In genomic region chr14:8214299-8215207, GRCm38 (mm10) we compare ENCODE assay signal across 8 mouse cellular contexts. TPM values are rescaled to one million over a fixed set of nuclear protein-coding genes. Genes with fewer than 3 reads are reported as not detected.
A peak's percentile ranks its signal among the peaks of the same experiment; 100 is the strongest.
DNase-seq lines count a peak whose midpoint lies in the region; ATAC-seq and TF ChIP-seq lines count a peak whose summit lies in the region.

No protein-coding gene starts in this region.

- peak; percentile 75 for DNase-seq in ZHBTc4 (ENCODE audit: low read depth, low spot score)
- peak; percentile 81 for DNase-seq in cerebellum, adult 8-10 months
- DNase-seq in forebrain, postnatal 0 days = peak; percentile 52
- peak; percentile 81 to 82 for DNase-seq in left cerebral cortex, adult 2 months (ENCODE audit: extremely low spot score in 1 of 2, low spot score in 2 of 2)
- peak; percentile 80 for DNase-seq in right cerebral cortex, postnatal 4 days

- H3K4me2 ChIP-seq in forebrain, postnatal 0 days (ENCODE audit: low read depth) = peak overlapping the region; percentile 79
- peak overlapping the region; percentile 68 for H3K4me2 ChIP-seq in hindbrain, embryonic 12.5 days (replicated peaks)

- H3K4me1 ChIP-seq in forebrain, postnatal 0 days (ENCODE audit: insufficient read depth) = peaks cover 6% of the 10 kb centered on the region; the same call in 1 of the 2 replicates
- H3K4me1 ChIP-seq in hindbrain, embryonic 12.5 days = peaks cover 25% of the 10 kb centered on the region

- H3K79me2 ChIP-seq in macrophage (ENCODE audit: inconsistent target) = peaks cover 47% of the 10 kb centered on the region; the same call in 1 of the 2 replicates

- H3K9me3 ChIP-seq in forebrain, postnatal 0 days (ENCODE audit: low read length) = no peaks in the 10 kb centered on the region
- no peaks in the 10 kb centered on the region for H3K9me3 ChIP-seq in hindbrain, embryonic 12.5 days (replicated peaks)

- no peaks in the 10 kb centered on the region for H3K27me3 ChIP-seq in forebrain, postnatal 0 days (ENCODE audit: insufficient read depth, low read length)
- H3K27me3 ChIP-seq in hindbrain, embryonic 12.5 days = peaks cover 25% of the 10 kb centered on the region

- H3K27ac ChIP-seq in forebrain, postnatal 0 days (ENCODE audit: low read depth, low read length) = peak overlapping the region; percentile 92
- peak overlapping the region; percentile 84 for H3K27ac ChIP-seq in hindbrain, embryonic 12.5 days
- peak overlapping the region; percentile 96 for H3K27ac ChIP-seq in left cerebral cortex, adult 2 months
- 0 out of 2 replicates have a peak overlapping the region, but pooled peaks have one; percentile 28 for H3K27ac ChIP-seq in macrophage

- H3K9ac ChIP-seq in forebrain, postnatal 0 days = peak overlapping the region; percentile 81
- peak overlapping the region; percentile 85 for H3K9ac ChIP-seq in hindbrain, embryonic 12.5 days

- intact Hi-C loops in left cerebral cortex, adult 2 months (cut with DNase I) = loop anchor here (1.0 to 2.0 kb wide), 3 partner anchors 42 to 132 kb away; partner anchors contain the start of gene Pdhb

- H3K4me3 ChIP-seq in forebrain, postnatal 0 days (ENCODE audit: low read depth, low read length) = peak overlapping the region; percentile 82
- H3K4me3 ChIP-seq in hindbrain, embryonic 12.5 days = peak overlapping the region; percentile 65
- peak overlapping the region; percentile 92 for H3K4me3 ChIP-seq in left cerebral cortex, adult 2 months
- peak overlapping the region; percentile 80 for H3K4me3 ChIP-seq in macrophage (ENCODE audit: inconsistent target)

- peak; percentile 81 for ATAC-seq in forebrain, postnatal 0 days
- ATAC-seq in hindbrain, embryonic 12.5 days (ENCODE audit: low FRiP score) = peak; percentile 90
- ATAC-seq in monocyte, adult 5-6 weeks (replicated peaks; ENCODE audit: insufficient number of reproducible peaks, low FRiP score, low TSS enrichment, poor library complexity, severe bottlenecking) = no peak

- no peaks in the 10 kb centered on the region for H3K36me3 ChIP-seq in forebrain, postnatal 0 days (ENCODE audit: insufficient read depth)
- no peaks in the 10 kb centered on the region for H3K36me3 ChIP-seq in hindbrain, embryonic 12.5 days
- no peaks in the 10 kb centered on the region for H3K36me3 ChIP-seq in macrophage (ENCODE audit: inconsistent target)

- WGBS in forebrain, postnatal 0 days = 3% methylated on average over 53 of the region's 63 CpGs
- WGBS in hindbrain, embryonic 12.5 days = 3% methylated on average over 41 of the region's 63 CpGs
- WGBS in macrophage (ENCODE audit: missing documents) = 4% methylated on average over 63 of the region's 63 CpGs

- TF ChIP-seq CTCF in forebrain, postnatal 0 days (IDR thresholded peaks at IDR 0.05; ENCODE audit: low read depth) = no peak
- TF ChIP-seq CTCF in left cerebral cortex, adult 2 months (IDR thresholded peaks at IDR 0.05) = no peak

RNA-seq across cellular contexts. Expression of gene Kctd6, which starts 0.6 kb away (rescaled TPM):
- 19.3 and 27.0 TPM in 2 replicates for total RNA-seq in forebrain, postnatal 0 days (2014; rRNA removed)
- polyA plus RNA-seq in forebrain, postnatal 0 days (2015; fragmentation: Nextera tagmentation; extraction: Ambion mirVana) = 37.0 and 42.0 TPM in 2 replicates
- polyA plus RNA-seq in hindbrain, embryonic 12.5 days (2016; fragmentation: Nextera tagmentation; extraction: Ambion mirVana) = 15.6 and 16.0 TPM in 2 replicates
- 10 to 100 TPM; 41.5 to 42.1 TPM for total RNA-seq in left cerebral cortex, adult 2 months (2021)
- 10 to 100 TPM in 25 of 26 experiments, 1 to 10 TPM in 1; 9.7 to 41.4 (median 21.3) TPM for total RNA-seq in macrophage (2018; cell fraction: chromatin; rRNA removed)
- 10 to 100 TPM in 24 of 26 experiments, 1 to 10 TPM in 2; 8.5 to 17.8 (median 13.6) TPM for total RNA-seq in macrophage (2018; cell fraction: cytosol; rRNA removed)
- total RNA-seq in macrophage (2018; cell fraction: nucleus; rRNA removed) = 10 to 100 TPM; 11.1 to 53.2 (median 22.5) TPM
- 8.9 to 15.7 TPM (median 13.6 TPM) in 3 replicates for polyA plus RNA-seq in macrophage (2018)
- 4.7 to 13.6 TPM (median 13.4 TPM) in 3 replicates for total RNA-seq in monocyte, adult 5-6 weeks (2017)

RNA-seq across cellular contexts. Expression of gene Pdhb, which starts 41.7 kb away (rescaled TPM):
- 151 and 183 TPM in 2 replicates for total RNA-seq in forebrain, postnatal 0 days (2014; rRNA removed)
- polyA plus RNA-seq in forebrain, postnatal 0 days (2015; fragmentation: Nextera tagmentation; extraction: Ambion mirVana) = 249 and 263 TPM in 2 replicates
- 198 and 207 TPM in 2 replicates for polyA plus RNA-seq in hindbrain, embryonic 12.5 days (2016; fragmentation: Nextera tagmentation; extraction: Ambion mirVana)
- total RNA-seq in left cerebral cortex, adult 2 months (2021) = 100 to 1,000 TPM; 159 to 168 TPM
- total RNA-seq in macrophage (2018; cell fraction: chromatin; rRNA removed) = 100 to 1,000 TPM in 9 of 26 experiments, 10 to 100 TPM in 17; 30.8 to 128 (median 78.1) TPM
- 10 to 100 TPM; 47.6 to 64.9 (median 58.0) TPM for total RNA-seq in macrophage (2018; cell fraction: cytosol; rRNA removed)
- 100 to 1,000 TPM in 2 of 26 experiments, 10 to 100 TPM in 24; 28.5 to 109 (median 53.3) TPM for total RNA-seq in macrophage (2018; cell fraction: nucleus; rRNA removed)
- polyA plus RNA-seq in macrophage (2018) = 53.3 to 66.2 TPM (median 63.0 TPM) in 3 replicates
- total RNA-seq in monocyte, adult 5-6 weeks (2017) = 102 to 144 TPM (median 122 TPM) in 3 replicates

RNA-seq across cellular contexts. Expression of gene Acox2, which starts 44.6 kb away (rescaled TPM):
- 0.14 TPM in 1 of 2 replicates, not detected in the other for total RNA-seq in forebrain, postnatal 0 days (2014; rRNA removed)
- 0.31 and 0.59 TPM in 2 replicates for polyA plus RNA-seq in forebrain, postnatal 0 days (2015; fragmentation: Nextera tagmentation; extraction: Ambion mirVana)
- polyA plus RNA-seq in hindbrain, embryonic 12.5 days (2016; fragmentation: Nextera tagmentation; extraction: Ambion mirVana) = 0.26 TPM in 1 of 2 replicates, not detected in the other
- total RNA-seq in left cerebral cortex, adult 2 months (2021) = under 1 TPM in 1 of 2 experiments, not detected in 1; 0.36 TPM
- total RNA-seq in macrophage (2018; cell fraction: chromatin; rRNA removed) = not detected
- not detected for total RNA-seq in macrophage (2018; cell fraction: cytosol; rRNA removed)
- not detected for total RNA-seq in macrophage (2018; cell fraction: nucleus; rRNA removed)
- not detected in 3 replicates for polyA plus RNA-seq in macrophage (2018)
- total RNA-seq in monocyte, adult 5-6 weeks (2017) = not detected in 3 replicates

Comparison
In these comparisons a context has a peak if more than half of its experiments do, and no peak if none do; other contexts are left out.
1. H3K27ac ChIP-seq: peak in every context shown above with its lines; median percentile 96 in left cerebral cortex, adult 2 months; 92 in forebrain, postnatal 0 days; 84 in hindbrain, embryonic 12.5 days; 28 in macrophage.